Mouse (Mus musculus): ENCODE measurements around the gene Samd8. TPM values are rescaled to one million over a fixed set of nuclear protein-coding genes. Genes with fewer than 3 reads are reported as not detected.

Gene Samd8
- polyA plus RNA-seq, 1 experiment = 0.47 TPM

DNA sequence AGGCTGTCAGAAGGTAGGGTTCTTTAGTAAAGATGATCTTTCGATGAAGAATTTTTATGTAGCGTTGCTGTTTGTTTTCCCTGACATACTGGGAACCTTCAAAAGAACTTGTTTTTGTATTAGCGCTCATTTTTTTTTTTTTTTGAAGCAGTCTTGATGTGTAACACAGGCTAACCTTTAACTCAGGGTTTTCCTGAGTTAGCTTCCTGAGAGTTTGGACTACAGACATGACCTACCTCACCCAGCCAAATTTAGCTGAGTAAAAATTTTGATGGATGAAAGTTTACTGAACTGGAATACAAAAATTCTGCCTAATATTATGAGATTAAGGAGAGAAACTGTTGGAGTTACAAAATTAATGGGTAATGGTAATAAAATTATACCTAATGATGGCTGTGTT, 2.1 kb downstream of the Samd8 start:
- H3K27me3 ChIP-seq (ENCODE audit: control insufficient read depth) = no peaks in the 10 kb centered on the region
- TF ChIP-seq TAL1 (IDR thresholded peaks at IDR 0.05; ENCODE audit: low read length) = no peak
- no peak for TF ChIP-seq GATA1 (IDR thresholded peaks at IDR 0.05; ENCODE audit: low read length)
- H3K4me1 ChIP-seq (ENCODE audit: control insufficient read depth) = peaks cover 76% of the 10 kb centered on the region
- no peak overlapping the region for H3K4me3 ChIP-seq (replicated peaks)
- no peaks in the 10 kb centered on the region for H3K36me3 ChIP-seq (ENCODE audit: control insufficient read depth)
- H3K9me3 ChIP-seq (ENCODE audit: control insufficient read depth, low read length) = no peaks in the 10 kb centered on the region

- Histone ChIP-seq H3K9me3 (ENCODE audit: control insufficient read depth, low read length) (no peaks in the 10 kb centered on the region), H3K4me1 (ENCODE audit: control insufficient read depth) (peaks cover 77% of the 10 kb centered on the region), H3K4me3 (replicated peaks) (no peak overlapping the region), H3K27me3 (ENCODE audit: control insufficient read depth) (no peaks in the 10 kb centered on the region), H3K36me3 (ENCODE audit: control insufficient read depth) (no peaks in the 10 kb centered on the region)
- no peak for TF ChIP-seq TAL1 (IDR thresholded peaks at IDR 0.05; ENCODE audit: low read length)
- no peak for TF ChIP-seq GATA1 (IDR thresholded peaks at IDR 0.05; ENCODE audit: low read length)
Measured at GRCm38 (mm10) chr14:21753367-21753766, 3.0 kb downstream of the Samd8 start.

GRCm38 (mm10) chr14:21761560-21761959, 11.2 kb downstream of the Samd8 start:
- H3K4me3 ChIP-seq (replicated peaks) = no peak overlapping the region
- H3K4me1 ChIP-seq (ENCODE audit: control insufficient read depth) = peaks cover 52% of the 10 kb centered on the region
- H3K27me3 ChIP-seq (ENCODE audit: control insufficient read depth) = no peaks in the 10 kb centered on the region
- TF ChIP-seq GATA1 (IDR thresholded peaks at IDR 0.05; ENCODE audit: low read length) (no peak), TAL1 (IDR thresholded peaks at IDR 0.05; ENCODE audit: low read length) (no peak)
- H3K36me3 ChIP-seq (ENCODE audit: control insufficient read depth) = no peaks in the 10 kb centered on the region; the same call in 1 of the 2 replicates
- no peaks in the 10 kb centered on the region for H3K9me3 ChIP-seq (ENCODE audit: control insufficient read depth, low read length)

DNA sequence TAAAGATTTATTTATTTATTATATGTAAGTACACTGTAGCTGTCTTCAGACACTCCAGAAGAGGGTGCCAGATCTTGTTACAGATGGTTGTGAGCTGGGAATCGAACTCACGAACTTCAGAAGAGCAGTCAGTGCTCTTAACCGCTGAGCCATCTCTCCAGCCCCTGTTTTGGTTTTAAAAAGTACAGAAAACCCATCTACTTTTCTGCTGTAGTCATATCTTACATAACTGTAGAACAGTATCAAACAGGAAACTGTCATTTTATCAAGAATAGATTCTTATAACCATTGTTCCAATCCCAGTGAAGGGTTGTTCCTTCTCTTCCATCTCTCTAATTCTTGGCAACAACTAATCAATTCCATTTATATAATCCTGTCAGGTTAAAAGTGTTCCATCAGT, 13.4 kb downstream of the Samd8 start:
- H3K4me1 ChIP-seq (ENCODE audit: control insufficient read depth) = peaks cover 49% of the 10 kb centered on the region
- TF ChIP-seq TAL1 (IDR thresholded peaks at IDR 0.05; ENCODE audit: low read length) = no peak
- TF ChIP-seq GATA1 (IDR thresholded peaks at IDR 0.05; ENCODE audit: low read length) = no peak
- no peaks in the 10 kb centered on the region for H3K9me3 ChIP-seq (ENCODE audit: control insufficient read depth, low read length)
- H3K36me3 ChIP-seq (ENCODE audit: control insufficient read depth) = peaks cover 2% of the 10 kb centered on the region
- H3K4me3 ChIP-seq (replicated peaks) = no peak overlapping the region
- no peaks in the 10 kb centered on the region for H3K27me3 ChIP-seq (ENCODE audit: control insufficient read depth)

- Histone ChIP-seq H3K4me1 (ENCODE audit: control insufficient read depth) (peaks cover 45% of the 10 kb centered on the region), H3K9me3 (ENCODE audit: control insufficient read depth, low read length) (no peaks in the 10 kb centered on the region), H3K4me3 (replicated peaks) (no peak overlapping the region), H3K36me3 (ENCODE audit: control insufficient read depth) (peaks cover 2% of the 10 kb centered on the region), H3K27me3 (ENCODE audit: control insufficient read depth) (no peaks in the 10 kb centered on the region)
- TF ChIP-seq TAL1 (IDR thresholded peaks at IDR 0.05; ENCODE audit: low read length) (no peak), GATA1 (IDR thresholded peaks at IDR 0.05; ENCODE audit: low read length) (no peak)
Measured at GRCm38 (mm10) chr14:21764646-21765045, 14.3 kb downstream of the Samd8 start.

- Histone ChIP-seq H3K4me1 (ENCODE audit: control insufficient read depth) (peaks cover 45% of the 10 kb centered on the region), H3K9me3 (ENCODE audit: control insufficient read depth, low read length) (no peaks in the 10 kb centered on the region), H3K27me3 (ENCODE audit: control insufficient read depth) (no peaks in the 10 kb centered on the region), H3K36me3 (ENCODE audit: control insufficient read depth) (peaks cover 2% of the 10 kb centered on the region), H3K4me3 (replicated peaks) (no peak overlapping the region)
- TF ChIP-seq TAL1 (IDR thresholded peaks at IDR 0.05; ENCODE audit: low read length) = no peak
- no peak for TF ChIP-seq GATA1 (IDR thresholded peaks at IDR 0.05; ENCODE audit: low read length)
Measured at GRCm38 (mm10) chr14:21765754-21766397, 15.5 kb downstream of the Samd8 start.

- Histone ChIP-seq H3K4me3 (replicated peaks) (no peak overlapping the region), H3K9me3 (ENCODE audit: control insufficient read depth, low read length) (no peaks in the 10 kb centered on the region), H3K36me3 (ENCODE audit: control insufficient read depth) (peaks cover 2% of the 10 kb centered on the region), H3K4me1 (ENCODE audit: control insufficient read depth) (peaks cover 48% of the 10 kb centered on the region), H3K27me3 (ENCODE audit: control insufficient read depth) (no peaks in the 10 kb centered on the region)
- no peak for TF ChIP-seq TAL1 (IDR thresholded peaks at IDR 0.05; ENCODE audit: low read length)
- no peak for TF ChIP-seq GATA1 (IDR thresholded peaks at IDR 0.05; ENCODE audit: low read length)
Measured at GRCm38 (mm10) chr14:21766398-21766958, 16.1 kb downstream of the Samd8 start.

- Histone ChIP-seq H3K4me1 (ENCODE audit: control insufficient read depth) (peaks cover 16% of the 10 kb centered on the region), H3K36me3 (ENCODE audit: control insufficient read depth) (peaks cover 18% of the 10 kb centered on the region), H3K9me3 (ENCODE audit: control insufficient read depth, low read length) (no peaks in the 10 kb centered on the region), H3K27me3 (ENCODE audit: control insufficient read depth) (no peaks in the 10 kb centered on the region), H3K4me3 (replicated peaks) (no peak overlapping the region)
- TF ChIP-seq GATA1 (IDR thresholded peaks at IDR 0.05; ENCODE audit: low read length) (no peak), TAL1 (IDR thresholded peaks at IDR 0.05; ENCODE audit: low read length) (no peak)
Measured at GRCm38 (mm10) chr14:21772506-21773281, 22.4 kb downstream of the Samd8 start.

GRCm38 (mm10) chr14:21773946-21774345, 23.6 kb downstream of the Samd8 start:
- TF ChIP-seq TAL1 (IDR thresholded peaks at IDR 0.05; ENCODE audit: low read length) (no peak), GATA1 (IDR thresholded peaks at IDR 0.05; ENCODE audit: low read length) (no peak)
- no peak overlapping the region for H3K4me3 ChIP-seq (replicated peaks)
- H3K27me3 ChIP-seq (ENCODE audit: control insufficient read depth) = no peaks in the 10 kb centered on the region
- no peaks in the 10 kb centered on the region for H3K9me3 ChIP-seq (ENCODE audit: control insufficient read depth, low read length)
- peaks cover 21% of the 10 kb centered on the region for H3K36me3 ChIP-seq (ENCODE audit: control insufficient read depth)
- peaks cover 10% of the 10 kb centered on the region for H3K4me1 ChIP-seq (ENCODE audit: control insufficient read depth)
